Mouse (Mus musculus): ENCODE results near the gene Ehd1. TPM values are rescaled to one million over a fixed set of nuclear protein-coding genes. Genes with fewer than 3 reads are reported as not detected.

The Ehd1 gene
- polyA plus RNA-seq, 1 experiment from 2014 or later: 81.6 TPM

DNA sequence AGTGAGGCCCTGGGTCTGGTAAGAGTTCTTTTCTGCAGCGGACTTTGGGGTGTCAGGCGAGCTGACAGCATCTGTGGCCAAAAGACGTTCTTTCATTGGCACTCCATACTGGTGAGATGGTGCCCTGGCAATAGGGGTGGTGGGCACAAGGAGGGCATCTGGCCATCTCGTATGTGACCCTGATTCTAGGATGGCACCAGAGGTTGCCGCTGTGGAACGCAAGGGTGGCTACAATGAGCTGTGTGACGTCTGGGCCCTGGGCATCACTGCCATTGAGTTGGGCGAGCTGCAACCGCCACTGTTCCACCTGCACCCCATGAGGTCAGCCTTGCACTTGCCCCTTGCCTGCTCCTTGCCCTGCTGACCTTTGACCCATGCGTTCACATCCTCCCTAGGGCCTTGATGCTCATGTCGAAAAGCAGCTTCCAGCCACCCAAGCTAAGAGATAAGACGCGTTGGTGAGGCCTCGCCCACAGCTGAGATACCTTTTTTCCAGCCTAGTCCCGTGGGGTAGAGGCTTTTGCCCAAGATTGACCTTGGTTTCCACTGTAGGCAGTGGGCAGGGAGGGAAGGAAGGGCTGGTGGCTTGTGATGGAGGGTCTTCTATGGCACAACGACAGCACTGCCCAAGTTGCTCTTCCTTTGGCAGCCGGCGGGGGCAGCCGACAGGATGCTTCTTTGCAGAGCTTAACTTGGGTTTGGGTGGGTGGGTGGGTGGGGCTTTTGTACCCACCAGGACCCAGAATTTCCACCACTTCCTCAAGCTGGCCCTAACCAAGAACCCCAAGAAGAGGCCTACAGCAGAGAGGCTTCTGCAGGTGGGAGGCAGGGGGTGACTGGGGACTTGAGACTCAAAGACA is 66.8 kb downstream of the Ehd1 start:
- no peak overlapping the region for H3K27ac ChIP-seq (replicated peaks)
- peaks cover 87% of the 10 kb centered on the region for H3K36me3 ChIP-seq
- no peaks in the 10 kb centered on the region for H3K9me3 ChIP-seq (replicated peaks)
- WGBS: 86% methylated on average over 19 of the region's 19 CpGs
- H3K4me3 ChIP-seq: no peak overlapping the region
- H3K4me1 ChIP-seq: peaks cover 34% of the 10 kb centered on the region
- H3K27me3 ChIP-seq (ENCODE audit: low read depth, poor library complexity, severe bottlenecking): peaks cover 10% of the 10 kb centered on the region; the same call in 1 of the 2 replicates
- DNase-seq (ENCODE audit: low spot score): no peak

DNA sequence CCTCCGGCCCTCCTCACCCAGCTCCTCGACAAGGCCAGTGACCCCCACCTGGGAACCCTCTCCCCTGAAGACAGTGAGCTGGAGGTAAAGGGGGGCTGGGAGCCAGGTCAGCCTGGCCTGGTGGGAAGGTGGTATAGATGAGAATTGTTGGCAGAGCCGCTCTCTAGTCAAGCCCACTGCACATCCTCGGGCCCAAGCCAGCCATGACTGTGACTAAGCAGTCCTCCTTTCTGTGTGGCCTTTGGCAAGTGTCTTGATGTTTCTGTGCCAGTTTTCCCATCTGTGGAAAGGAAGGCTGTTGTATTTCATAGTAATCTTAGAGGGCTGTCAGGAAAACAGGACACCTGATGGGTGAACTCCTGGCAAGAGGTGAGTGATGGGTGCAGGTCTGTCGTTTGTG is 67.5 kb downstream of the Ehd1 start:
- H3K9me3 ChIP-seq (replicated peaks): no peaks in the 10 kb centered on the region
- peaks cover 10% of the 10 kb centered on the region; the same call in 1 of the 2 replicates for H3K27me3 ChIP-seq (ENCODE audit: low read depth, poor library complexity, severe bottlenecking)
- H3K27ac ChIP-seq (replicated peaks): no peak overlapping the region
- WGBS: 88% methylated on average over 5 of the region's 5 CpGs
- no peak for DNase-seq (ENCODE audit: low spot score)
- H3K4me1 ChIP-seq: peaks cover 41% of the 10 kb centered on the region
- peaks cover 80% of the 10 kb centered on the region for H3K36me3 ChIP-seq
- H3K4me3 ChIP-seq: no peak overlapping the region

DNA sequence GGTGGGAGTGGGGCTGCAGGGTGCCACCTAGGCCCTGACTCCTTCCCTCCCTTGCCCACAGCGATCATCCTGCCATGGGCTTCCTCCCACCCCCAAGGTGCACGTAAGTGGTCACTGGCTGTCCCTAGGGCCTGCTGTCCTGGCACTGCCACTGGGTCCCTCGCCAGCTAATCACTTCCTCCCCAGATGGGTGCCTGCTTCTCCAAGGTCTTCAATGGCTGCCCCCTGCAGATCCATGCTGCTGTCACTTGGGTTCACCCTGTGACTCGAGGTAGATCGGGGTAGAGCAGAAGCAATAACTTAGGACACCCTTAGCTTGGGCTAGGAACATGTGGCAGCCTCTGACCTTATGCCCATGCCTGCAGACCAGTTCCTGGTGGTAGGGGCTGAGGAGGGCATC is 69.5 kb downstream of the Ehd1 start:
- Histone ChIP-seq H3K27me3 (ENCODE audit: low read depth, poor library complexity, severe bottlenecking) (peaks cover 10% of the 10 kb centered on the region; the same call in 1 of the 2 replicates), H3K4me1 (peaks cover 30% of the 10 kb centered on the region), H3K9me3 (replicated peaks) (no peaks in the 10 kb centered on the region), H3K27ac (replicated peaks) (no peak overlapping the region), H3K36me3 (peaks cover 73% of the 10 kb centered on the region), H3K4me3 (0 out of 2 replicates have a peak overlapping the region, but pooled peaks have one; percentile 2)
- WGBS: 94% methylated on average over 5 of the region's 5 CpGs
- DNase-seq (ENCODE audit: low spot score): no peak

DNA sequence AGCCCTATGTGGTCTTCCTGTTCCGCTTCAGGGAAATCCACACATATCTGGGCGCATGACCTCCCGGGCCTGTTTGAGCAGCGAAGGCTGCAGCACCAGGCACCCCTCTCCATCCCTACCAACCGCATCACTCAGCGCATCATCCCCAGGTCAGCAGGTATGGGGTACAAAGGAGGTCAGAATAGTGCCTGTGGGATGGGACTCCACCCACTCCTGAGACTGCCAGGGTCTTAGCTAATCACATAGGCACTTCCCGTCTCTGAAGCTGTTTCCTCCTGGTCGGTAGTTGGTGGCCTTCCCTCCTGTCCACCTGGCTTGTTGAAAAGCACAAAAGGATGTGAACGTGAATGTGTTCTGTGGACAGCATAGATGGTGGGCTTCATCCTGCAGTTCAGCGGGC is 70.1 kb downstream of the Ehd1 start:
- H3K27ac ChIP-seq (replicated peaks): no peak overlapping the region
- WGBS: 88% methylated on average over 10 of the region's 10 CpGs
- no peaks in the 10 kb centered on the region for H3K9me3 ChIP-seq (replicated peaks)
- peaks cover 73% of the 10 kb centered on the region for H3K36me3 ChIP-seq
- H3K27me3 ChIP-seq (ENCODE audit: low read depth, poor library complexity, severe bottlenecking): peaks cover 7% of the 10 kb centered on the region; the same call in 1 of the 2 replicates
- no peak for DNase-seq (ENCODE audit: low spot score)
- peaks cover 24% of the 10 kb centered on the region for H3K4me1 ChIP-seq
- H3K4me3 ChIP-seq: no peak overlapping the region

DNA sequence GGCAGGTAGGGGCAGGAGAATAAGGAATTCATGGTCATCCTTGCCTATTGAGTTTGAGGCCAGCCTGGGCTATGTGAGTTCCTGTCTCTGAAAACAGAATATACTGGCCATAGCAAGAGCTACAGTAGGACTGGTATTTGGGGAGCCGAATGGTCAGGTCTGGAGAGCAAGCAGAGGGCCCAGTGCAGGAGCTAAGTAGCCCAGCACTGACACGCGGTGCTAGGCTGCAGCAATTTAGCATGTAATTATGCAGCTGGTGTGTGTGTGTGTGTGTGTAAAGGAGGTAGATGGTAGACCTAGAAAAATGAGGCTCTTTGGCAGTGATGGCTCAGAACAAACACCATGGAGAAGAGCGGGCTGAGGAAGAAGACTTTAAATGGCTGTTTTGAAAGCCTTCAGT is 71.1 kb downstream of the Ehd1 start:
- H3K27me3 ChIP-seq (ENCODE audit: low read depth, poor library complexity, severe bottlenecking): no peaks in the 10 kb centered on the region
- peaks cover 14% of the 10 kb centered on the region for H3K4me1 ChIP-seq
- 96% methylated on average over 4 of the region's 4 CpGs for WGBS
- no peak overlapping the region for H3K4me3 ChIP-seq
- H3K36me3 ChIP-seq: peaks cover 63% of the 10 kb centered on the region
- H3K27ac ChIP-seq (replicated peaks): no peak overlapping the region
- no peaks in the 10 kb centered on the region for H3K9me3 ChIP-seq (replicated peaks)
- no peak for DNase-seq (ENCODE audit: low spot score)

DNA sequence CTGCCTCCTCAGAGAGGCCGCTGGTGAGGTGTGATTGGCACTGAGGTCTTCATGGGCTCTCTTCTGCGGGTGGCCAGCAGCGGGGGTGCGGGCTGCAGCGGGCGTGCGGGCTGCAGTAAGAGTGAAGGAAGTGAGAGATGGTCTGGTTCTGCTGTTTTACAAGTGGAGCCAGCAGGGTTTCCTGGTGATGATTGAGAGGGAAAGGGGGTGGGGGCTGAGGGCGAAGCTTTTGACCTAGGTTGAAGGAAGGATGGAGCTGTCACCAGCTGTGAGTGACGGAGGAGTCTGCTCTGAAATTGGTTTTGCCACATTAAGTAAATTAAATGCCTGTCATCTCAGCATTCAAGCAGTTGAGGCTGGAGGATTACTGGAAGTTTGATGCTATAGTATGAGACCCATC is 72.2 kb downstream of the Ehd1 start:
- H3K4me3 ChIP-seq: no peak overlapping the region
- H3K36me3 ChIP-seq: peaks cover 63% of the 10 kb centered on the region

DNA sequence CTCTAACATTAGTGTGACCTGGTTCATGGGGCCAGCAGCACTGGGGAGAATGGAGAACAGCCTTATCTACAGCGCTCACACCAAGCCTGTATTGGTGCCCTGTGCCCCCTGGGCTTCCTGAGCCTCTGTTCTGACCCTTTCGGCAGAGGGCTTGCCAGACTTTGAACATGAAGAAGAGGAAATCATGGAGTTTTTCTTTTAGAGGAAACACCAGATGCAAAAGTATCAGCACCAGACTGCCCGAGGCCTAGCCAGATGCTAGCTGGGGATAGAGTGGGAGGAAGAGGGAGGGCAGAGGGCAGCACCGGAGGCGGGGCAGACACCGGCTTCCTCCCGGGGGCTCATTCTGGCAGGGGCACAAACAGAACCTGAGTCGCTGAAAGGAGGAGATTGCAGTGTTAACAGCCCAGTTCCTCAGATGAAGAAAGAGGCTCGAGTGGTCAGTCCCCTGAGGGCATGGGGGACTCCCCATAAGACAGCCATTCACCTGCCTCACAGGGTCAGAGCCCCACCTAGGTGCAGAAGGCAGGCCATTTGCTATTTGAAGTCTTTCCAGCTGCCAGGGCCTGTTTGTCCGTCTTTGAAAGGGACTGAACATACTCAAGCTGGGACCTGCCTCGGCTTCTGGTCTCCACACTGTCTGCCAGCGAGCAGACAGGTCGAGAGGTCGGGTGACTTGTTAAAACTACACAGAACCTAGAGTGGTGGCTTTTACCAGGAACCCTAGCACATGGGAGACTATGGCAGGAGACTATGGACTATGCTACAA is 72.9 kb downstream of the Ehd1 start:
- H3K4me1 ChIP-seq: peaks cover 14% of the 10 kb centered on the region
- 51% methylated on average over 14 of the region's 14 CpGs for WGBS
- 0 out of 2 replicates have a peak overlapping the region, but pooled peaks have one; percentile 1 for H3K27ac ChIP-seq (replicated peaks)
- peaks cover 63% of the 10 kb centered on the region for H3K36me3 ChIP-seq
- no peak overlapping the region for H3K4me3 ChIP-seq
- no peaks in the 10 kb centered on the region for H3K9me3 ChIP-seq (replicated peaks)
- DNase-seq (ENCODE audit: low spot score): no peak
- H3K27me3 ChIP-seq (ENCODE audit: low read depth, poor library complexity, severe bottlenecking): no peaks in the 10 kb centered on the region

More for the DNA sequence above, 72.2 kb downstream of the Ehd1 start:
- H3K27me3 ChIP-seq (ENCODE audit: low read depth, poor library complexity, severe bottlenecking): no peaks in the 10 kb centered on the region
- H3K4me1 ChIP-seq: peaks cover 14% of the 10 kb centered on the region
- 76% methylated on average over 9 of the region's 9 CpGs for WGBS
- H3K9me3 ChIP-seq (replicated peaks): no peaks in the 10 kb centered on the region
- H3K27ac ChIP-seq (replicated peaks): no peak overlapping the region
- DNase-seq (ENCODE audit: low spot score): no peak

MicroRNAs within 50 kb of the gene (microRNA counts, 519-probe panel; counts per million panel counts)
- microRNA mmu-miR-192: not detected

Small RNA genes lying within 50 kb of the gene (microRNA-seq; reads per million reads assigned to microRNA genes)
- gene Mir192 (85.0 reads per million, percentile 48 among the genes with 10 or more reads in this experiment), gene Mir194-2 (47.0 reads per million, percentile 41 among the genes with 10 or more reads in this experiment), gene Mir6989 (not detected)

Other genes starting within 250 kb of the Ehd1 start
- gene Syvn1, start 230.1 kb upstream of the Ehd1 start, polyA plus RNA-seq (2016; fragmentation: Nextera tagmentation; extraction: Ambion mirVana): 35.0 and 35.8 TPM in 2 replicates
- 85.3 and 88.4 TPM in 2 replicates for gene Mrpl49, start 218.9 kb upstream of the Ehd1 start, polyA plus RNA-seq (2016; fragmentation: Nextera tagmentation; extraction: Ambion mirVana)
- 711 and 835 TPM in 2 replicates for gene Fau, start 218.9 kb upstream of the Ehd1 start, polyA plus RNA-seq (2016; fragmentation: Nextera tagmentation; extraction: Ambion mirVana)
- 36.6 and 37.2 TPM in 2 replicates for gene Znhit2, start 215.5 kb upstream of the Ehd1 start, polyA plus RNA-seq (2016; fragmentation: Nextera tagmentation; extraction: Ambion mirVana)
- 37.3 and 41.9 TPM in 2 replicates for gene Tm7sf2, start 208.4 kb upstream of the Ehd1 start, polyA plus RNA-seq (2016; fragmentation: Nextera tagmentation; extraction: Ambion mirVana)
- 68.0 and 77.3 TPM in 2 replicates for gene Vps51, start 199.5 kb upstream of the Ehd1 start, polyA plus RNA-seq (2016; fragmentation: Nextera tagmentation; extraction: Ambion mirVana)
- not detected in 2 replicates for gene Tmem262, start 196.7 kb upstream of the Ehd1 start, polyA plus RNA-seq (2016; fragmentation: Nextera tagmentation; extraction: Ambion mirVana)
- 2.4 and 3.1 TPM in 2 replicates for gene Gm28374, start 194.5 kb upstream of the Ehd1 start, polyA plus RNA-seq (2016; fragmentation: Nextera tagmentation; extraction: Ambion mirVana)
- 76.1 and 85.2 TPM in 2 replicates for gene Zfpl1, start 191.8 kb upstream of the Ehd1 start, polyA plus RNA-seq (2016; fragmentation: Nextera tagmentation; extraction: Ambion mirVana)
- gene Cdca5, start 191.7 kb upstream of the Ehd1 start, polyA plus RNA-seq (2016; fragmentation: Nextera tagmentation; extraction: Ambion mirVana): 70.2 and 75.4 TPM in 2 replicates
- gene AC131692.1, start 182.3 kb upstream of the Ehd1 start, polyA plus RNA-seq (2016; fragmentation: Nextera tagmentation; extraction: Ambion mirVana): 0.42 and 0.51 TPM in 2 replicates
- 0.72 and 0.99 TPM in 2 replicates for gene Naaladl1, start 170.9 kb upstream of the Ehd1 start, polyA plus RNA-seq (2016; fragmentation: Nextera tagmentation; extraction: Ambion mirVana)
- gene Sac3d1, start 158.1 kb upstream of the Ehd1 start, polyA plus RNA-seq (2016; fragmentation: Nextera tagmentation; extraction: Ambion mirVana): 61.8 and 70.0 TPM in 2 replicates
- 24.0 and 28.9 TPM in 2 replicates for gene Snx15, start 148.4 kb upstream of the Ehd1 start, polyA plus RNA-seq (2016; fragmentation: Nextera tagmentation; extraction: Ambion mirVana)
- not detected in 2 replicates for gene Batf2, start 135.7 kb upstream of the Ehd1 start, polyA plus RNA-seq (2016; fragmentation: Nextera tagmentation; extraction: Ambion mirVana)
- 118 and 124 TPM in 2 replicates for gene Arl2, start 135.2 kb upstream of the Ehd1 start, polyA plus RNA-seq (2016; fragmentation: Nextera tagmentation; extraction: Ambion mirVana)
- not detected in 2 replicates for gene Majin, start 92.3 kb upstream of the Ehd1 start, polyA plus RNA-seq (2016; fragmentation: Nextera tagmentation; extraction: Ambion mirVana)
- gene Gpha2, start 50.3 kb upstream of the Ehd1 start, polyA plus RNA-seq (2016; fragmentation: Nextera tagmentation; extraction: Ambion mirVana): not detected in 2 replicates
- gene Ppp2r5b, start 40.9 kb upstream of the Ehd1 start, polyA plus RNA-seq (2016; fragmentation: Nextera tagmentation; extraction: Ambion mirVana): 31.7 and 42.8 TPM in 2 replicates
- 10.1 and 13.4 TPM in 2 replicates for gene Atg2a, start 35.1 kb upstream of the Ehd1 start, polyA plus RNA-seq (2016; fragmentation: Nextera tagmentation; extraction: Ambion mirVana)
- gene Cdc42bpg, start 29.7 kb downstream of the Ehd1 start, polyA plus RNA-seq (2016; fragmentation: Nextera tagmentation; extraction: Ambion mirVana): 0.11 and 0.15 TPM in 2 replicates
- 124 and 128 TPM in 2 replicates for gene Men1, start 58.3 kb downstream of the Ehd1 start, polyA plus RNA-seq (2016; fragmentation: Nextera tagmentation; extraction: Ambion mirVana)
- gene Map4k2, start 64.4 kb downstream of the Ehd1 start, polyA plus RNA-seq (2016; fragmentation: Nextera tagmentation; extraction: Ambion mirVana): 11.3 and 13.8 TPM in 2 replicates
- 189 and 194 TPM in 2 replicates for gene Sf1, start 87.0 kb downstream of the Ehd1 start, polyA plus RNA-seq (2016; fragmentation: Nextera tagmentation; extraction: Ambion mirVana)
- gene Pygm, start 107.7 kb downstream of the Ehd1 start, polyA plus RNA-seq (2016; fragmentation: Nextera tagmentation; extraction: Ambion mirVana): 2.1 and 2.7 TPM in 2 replicates
- gene Rasgrp2, start 122.6 kb downstream of the Ehd1 start, polyA plus RNA-seq (2016; fragmentation: Nextera tagmentation; extraction: Ambion mirVana): 13.5 and 16.3 TPM in 2 replicates
- 5.1 and 7.2 TPM in 2 replicates for gene Nrxn2, start 142.0 kb downstream of the Ehd1 start, polyA plus RNA-seq (2016; fragmentation: Nextera tagmentation; extraction: Ambion mirVana)